ENCODE assay signal across 19 mouse cellular contexts in genomic region chr15:96963735-96964134, GRCm38 (mm10).
A peak's percentile ranks its signal among the peaks of the same experiment; 100 is the strongest.
DNase-seq lines count a peak whose midpoint lies in the region; ATAC-seq and TF ChIP-seq lines count a peak whose summit lies in the region.
"Had no signal": no experiment of that assay in that cellular context is flagged by ENCODE, and none has a peak within 500 bp of the region (broad histone marks: within the 10 kb centered on the region; RNA-seq: fewer than 3 reads in every experiment).

No protein-coding gene starts in this region.

- no peak overlapping the region for H3K4me2 ChIP-seq in heart, embryonic 12.5 days
- peak overlapping the region; percentile 18; the same call in 1 of the 2 replicates for H3K4me2 ChIP-seq in embryonic facial prominence, embryonic 12.5 days (replicated peaks)
- no peak overlapping the region for H3K4me2 ChIP-seq in limb, embryonic 11.5 days (ENCODE audit: low read depth, severe bottlenecking)

- DNase-seq in heart, postnatal 14 days: no peak
- DNase-seq in left cerebral cortex, adult 2 months (ENCODE audit: extremely low spot score in 1 of 2, low spot score in 2 of 2): no peak
- no peak for DNase-seq in left cerebral cortex, adult 11 months (ENCODE audit: low spot score)
- DNase-seq in limb, embryonic 11.5 days (ENCODE audit: low spot score): peak; percentile 45
- DNase-seq in right cerebral cortex, adult 2 months (ENCODE audit: low spot score in 2 of 2): no peak
- DNase-seq in spleen, postnatal 10 days (ENCODE audit: low spot score in 2 of 2): no peak
- DNase-seq: cerebellum, adult 11-12 months; cerebellum, postnatal 36 days; kidney, adult 2 months; kidney, postnatal 4 days; left cerebral cortex, postnatal 4 days; lung, adult 18-20 months; right cerebral cortex, adult 18-20 months; spleen, adult 18-20 months; thymus, postnatal 25 days had no signal

- H3K4me1 ChIP-seq in heart, embryonic 12.5 days (replicated peaks): 0 out of 2 replicates have a peak, but pooled peaks cover 7% of the 10 kb centered on the region
- peaks cover 9% of the 10 kb centered on the region; the same call in 1 of the 2 replicates for H3K4me1 ChIP-seq in embryonic facial prominence, embryonic 12.5 days
- H3K4me1 ChIP-seq in limb, embryonic 11.5 days (ENCODE audit: control insufficient read depth, insufficient read depth, low read length): no peaks in the 10 kb centered on the region; the same call in 1 of the 2 replicates

- TF ChIP-seq CTCF in left cerebral cortex, adult 2 months (IDR thresholded peaks at IDR 0.05): no peak

- peak overlapping the region; percentile 11; the same call in 1 of the 2 replicates for H3K27ac ChIP-seq in heart, embryonic 12.5 days (ENCODE audit: poor library complexity, severe bottlenecking)
- no peak overlapping the region for H3K27ac ChIP-seq in left cerebral cortex, adult 2 months
- H3K27ac ChIP-seq in embryonic facial prominence, embryonic 12.5 days: peak overlapping the region; percentile 82
- H3K27ac ChIP-seq in limb, embryonic 11.5 days (replicated peaks; ENCODE audit: low read depth, low read length): peak overlapping the region; percentile 33; the same call in 1 of the 2 replicates
- H3K27ac ChIP-seq: macrophage had no signal

- H3K4me3 ChIP-seq in heart, embryonic 12.5 days: no peak overlapping the region
- peak overlapping the region; percentile 16; the same call in 1 of the 2 replicates for H3K4me3 ChIP-seq in left cerebral cortex, adult 2 months
- H3K4me3 ChIP-seq in embryonic facial prominence, embryonic 12.5 days: no peak overlapping the region
- H3K4me3 ChIP-seq in limb, embryonic 11.5 days (ENCODE audit: low read depth, low read length): no peak overlapping the region

- no peak overlapping the region for H3K9ac ChIP-seq in heart, embryonic 12.5 days
- no peak overlapping the region for H3K9ac ChIP-seq in embryonic facial prominence, embryonic 12.5 days
- no peak overlapping the region for H3K9ac ChIP-seq in limb, embryonic 11.5 days (ENCODE audit: low read length)

- ATAC-seq in heart, embryonic 12.5 days (ENCODE audit: insufficient number of reproducible peaks, low FRiP score): no peak
- 0 out of 2 replicates have a peak, but pooled peaks have one; percentile 72 for ATAC-seq in embryonic facial prominence, embryonic 12.5 days (ENCODE audit: insufficient number of reproducible peaks, insufficient read depth, low FRiP score, low TSS enrichment)
- ATAC-seq in limb, embryonic 11.5 days (ENCODE audit: insufficient number of reproducible peaks, low FRiP score, low TSS enrichment, low read depth): no peak
- ATAC-seq: forebrain, embryonic 16.5 days had no signal

- WGBS in heart, embryonic 12.5 days: 46% methylated on average over 10 of the region's 10 CpGs
- 20% methylated on average over 10 of the region's 10 CpGs for WGBS in embryonic facial prominence, embryonic 12.5 days
- WGBS in limb, embryonic 11.5 days: 57% methylated on average over 10 of the region's 10 CpGs

- H3K36me3 ChIP-seq in heart, embryonic 12.5 days: no peaks in the 10 kb centered on the region
- H3K36me3 ChIP-seq in embryonic facial prominence, embryonic 12.5 days: no peaks in the 10 kb centered on the region
- no peaks in the 10 kb centered on the region for H3K36me3 ChIP-seq in limb, embryonic 11.5 days (ENCODE audit: control insufficient read depth, insufficient read depth, low read length)

- intact Hi-C loops in heart, postnatal 14 days (cut with DNase I): no loop called here
- intact Hi-C loops in left cerebral cortex, adult 2 months (cut with DNase I): no loop called here

- peaks cover 3% of the 10 kb centered on the region; the same call in 1 of the 2 replicates for H3K9me3 ChIP-seq in heart, embryonic 12.5 days (replicated peaks)
- no peaks in the 10 kb centered on the region for H3K9me3 ChIP-seq in embryonic facial prominence, embryonic 12.5 days
- H3K9me3 ChIP-seq in limb, embryonic 11.5 days (ENCODE audit: control insufficient read depth, low read length): no peaks in the 10 kb centered on the region

- H3K27me3 ChIP-seq in heart, embryonic 12.5 days (replicated peaks): no peaks in the 10 kb centered on the region
- no peaks in the 10 kb centered on the region for H3K27me3 ChIP-seq in embryonic facial prominence, embryonic 12.5 days
- no peaks in the 10 kb centered on the region for H3K27me3 ChIP-seq in limb, embryonic 11.5 days (ENCODE audit: control insufficient read depth, insufficient read depth, low read length)
